Mouse (Mus musculus) lung, postnatal 4 days (tissue): Measurements from ENCODE around the gene Rprd1b.

Experiments used
- DNase-seq, 2 experiments: peaks; one replicate each; pipeline ENCODE4 v3.0.0; 2021

Gene Rprd1b

DNA sequence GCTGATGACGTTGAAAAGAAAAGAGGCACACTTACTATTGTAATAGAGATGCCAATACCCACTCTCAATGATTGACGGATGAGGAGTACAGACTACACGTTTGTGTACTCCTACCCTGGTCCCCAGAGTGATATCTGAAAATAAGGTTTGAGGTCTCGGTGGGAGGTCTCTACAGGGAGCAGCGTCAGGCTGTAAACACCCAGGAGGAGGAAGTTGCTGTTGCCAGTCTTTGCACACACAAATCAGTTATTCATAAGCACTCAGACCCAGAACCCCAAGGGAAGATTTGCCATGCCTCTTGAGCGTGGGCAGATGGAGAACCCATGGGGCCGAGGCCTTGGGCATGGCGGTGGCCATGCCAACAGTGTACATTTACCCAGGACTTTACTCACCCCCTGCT is 56.2 kb downstream of the Rprd1b start:
- no peak for DNase-seq

DNA sequence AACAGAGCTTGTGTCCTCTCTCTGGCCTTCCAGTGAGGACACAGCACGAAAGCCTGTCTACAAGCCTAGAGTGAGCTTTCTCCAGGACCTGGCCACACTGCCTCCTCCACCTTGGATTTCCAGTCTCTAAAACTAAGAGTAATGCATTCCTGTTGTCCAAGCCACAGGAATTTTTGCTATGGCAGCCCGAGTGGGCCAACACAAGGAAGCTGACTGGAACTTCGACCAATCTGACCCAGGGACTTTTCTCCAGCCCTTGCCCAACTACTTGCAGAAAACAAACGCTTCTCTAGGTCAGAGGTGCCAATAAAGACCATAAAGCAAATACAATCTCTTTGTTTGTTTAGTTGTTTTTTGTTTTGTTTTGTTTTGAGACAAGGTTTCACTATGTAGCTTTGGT is 61.8 kb downstream of the Rprd1b start:
- no peak for DNase-seq

DNA sequence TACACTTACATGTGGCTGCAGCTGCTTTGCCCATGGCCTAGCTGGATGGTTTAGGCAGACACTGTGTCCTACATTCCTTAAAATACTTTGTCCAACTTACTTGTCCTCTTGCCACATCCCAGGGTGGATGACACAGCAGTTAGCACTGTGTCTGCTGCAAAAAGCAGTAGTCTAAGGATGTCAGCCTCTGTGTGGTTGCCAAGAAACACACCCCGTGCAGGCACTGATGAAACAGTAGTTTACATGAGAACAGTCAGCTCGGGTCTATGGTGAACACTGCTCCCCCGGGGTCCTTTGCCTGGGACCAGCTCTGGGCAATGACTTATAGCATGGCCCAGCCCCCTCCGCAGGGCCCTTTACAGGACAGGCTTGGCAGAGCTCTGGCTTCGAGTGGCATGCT is 65.0 kb downstream of the Rprd1b start:
- peak in 1 of 2 experiments; percentile 71 for DNase-seq

DNA sequence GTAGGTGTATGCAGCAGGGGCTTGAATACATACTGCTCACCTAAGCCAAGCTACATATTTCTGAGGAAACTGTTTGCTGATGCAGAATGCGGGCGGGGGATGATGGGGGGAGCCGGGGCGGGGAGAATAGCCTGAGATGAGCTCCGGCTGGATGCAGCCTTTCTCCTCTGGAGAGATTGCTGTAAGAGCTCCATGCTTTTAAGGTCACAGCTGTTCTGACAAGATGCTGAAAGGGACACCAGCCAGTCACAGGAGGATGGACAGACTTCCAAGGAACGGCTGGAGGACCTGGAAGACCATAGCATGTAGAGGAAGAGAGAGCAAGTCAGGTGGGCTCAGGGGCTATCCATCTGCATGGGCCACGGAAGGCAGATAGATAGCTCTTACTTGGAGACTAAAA is 66.0 kb downstream of the Rprd1b start:
- peak in 1 of 2 experiments; percentile 65 for DNase-seq

DNA sequence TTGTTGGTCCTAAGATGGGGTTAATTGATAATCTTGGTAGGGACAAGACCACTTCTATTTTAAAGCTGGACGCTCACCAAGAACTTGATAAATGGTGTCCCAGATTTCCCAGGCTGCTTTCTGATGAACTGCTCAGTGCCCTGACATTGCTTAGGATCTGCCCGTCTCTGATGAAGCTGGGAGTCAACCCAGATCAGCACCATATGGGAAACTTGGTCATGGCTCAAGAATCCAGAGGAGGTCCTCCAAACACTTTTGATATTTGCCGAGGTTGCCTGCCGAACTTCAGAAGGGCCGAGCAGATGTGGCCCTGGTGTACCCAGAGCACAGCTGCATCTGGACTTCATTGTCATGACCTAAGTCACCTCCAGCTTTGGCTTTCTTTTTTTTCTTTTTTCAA is 66.5 kb downstream of the Rprd1b start:
- peak in 1 of 2 experiments; percentile 76 for DNase-seq

DNA sequence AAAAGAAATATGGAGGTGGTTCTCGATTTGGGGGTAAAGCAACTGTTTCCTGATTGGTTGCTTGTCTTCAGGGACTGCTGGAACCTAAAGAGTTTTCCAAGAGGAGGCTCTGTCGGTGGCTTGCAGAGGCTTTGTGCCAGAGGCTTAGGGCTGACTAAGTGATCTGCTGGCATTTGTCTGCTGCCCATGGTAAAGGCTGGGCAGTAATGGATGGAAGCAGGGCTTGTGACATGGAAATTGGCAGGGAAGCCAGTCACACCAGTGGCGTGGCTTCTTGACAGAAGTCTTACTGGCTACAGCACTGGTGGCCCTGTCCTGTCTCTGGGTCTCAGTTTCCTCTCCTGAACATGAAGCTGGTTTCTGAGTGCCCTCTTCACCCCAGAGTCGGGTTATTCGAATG is 68.8 kb downstream of the Rprd1b start:
- DNase-seq = no peak

DNA sequence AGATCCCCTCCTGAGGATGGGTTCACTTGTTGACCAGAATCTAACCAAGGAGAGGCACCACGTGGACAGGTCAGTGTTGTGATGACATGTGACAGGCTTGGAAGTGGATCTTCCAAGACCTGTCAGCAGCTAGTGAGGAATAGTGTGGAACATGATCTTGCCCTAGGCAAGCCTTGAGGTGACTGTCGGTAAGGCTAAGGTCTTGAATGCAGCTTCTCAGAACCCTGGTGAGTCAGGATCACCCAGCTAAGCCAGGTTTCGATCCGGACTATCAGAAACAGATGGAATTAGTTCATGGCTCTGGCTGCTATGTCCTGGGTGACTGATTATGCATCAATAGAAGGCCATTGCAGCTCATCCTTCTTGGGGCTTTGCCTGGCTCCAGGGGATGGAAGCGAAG is 70.4 kb downstream of the Rprd1b start:
- DNase-seq = no peak

DNA sequence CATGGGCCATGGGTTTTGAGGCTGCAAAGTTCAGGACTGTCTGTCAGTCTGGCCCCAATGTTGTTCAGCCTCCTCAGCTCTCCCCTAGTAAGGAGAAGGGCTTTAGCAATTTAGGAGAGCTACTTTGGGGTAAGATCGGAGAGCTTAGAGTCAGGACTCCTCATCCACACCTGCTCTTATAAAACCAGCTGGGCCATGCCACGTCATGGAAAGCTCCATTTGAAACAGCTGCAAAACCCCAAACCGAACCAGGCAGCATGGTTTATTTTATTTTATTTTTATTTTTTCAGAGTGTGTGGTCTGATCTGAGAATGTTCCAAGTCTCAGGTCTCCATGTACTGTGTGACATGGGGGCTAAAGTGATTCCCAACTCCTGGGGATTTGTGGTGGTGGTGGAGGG is 71.2 kb downstream of the Rprd1b start:
- DNase-seq = no peak

DNA sequence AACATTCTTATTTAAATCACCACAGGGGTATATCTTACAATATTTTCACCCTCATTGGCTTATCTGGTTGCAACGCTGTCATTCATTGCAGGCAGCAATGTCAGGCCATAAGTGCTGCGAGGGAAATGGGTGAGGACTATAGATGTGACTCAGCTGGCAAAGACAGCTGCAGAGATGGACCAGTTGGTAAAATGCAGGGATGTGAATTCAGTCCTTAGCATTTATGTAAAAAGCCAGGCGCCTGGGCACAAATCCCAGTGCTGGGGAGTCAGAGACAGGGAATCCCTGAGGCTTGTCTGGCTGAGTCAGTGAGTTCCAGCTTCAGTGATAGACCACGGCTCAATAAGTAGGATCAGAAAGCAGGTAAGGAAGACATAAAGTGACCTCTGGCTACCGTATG is 73.5 kb downstream of the Rprd1b start:
- no peak for DNase-seq

DNA sequence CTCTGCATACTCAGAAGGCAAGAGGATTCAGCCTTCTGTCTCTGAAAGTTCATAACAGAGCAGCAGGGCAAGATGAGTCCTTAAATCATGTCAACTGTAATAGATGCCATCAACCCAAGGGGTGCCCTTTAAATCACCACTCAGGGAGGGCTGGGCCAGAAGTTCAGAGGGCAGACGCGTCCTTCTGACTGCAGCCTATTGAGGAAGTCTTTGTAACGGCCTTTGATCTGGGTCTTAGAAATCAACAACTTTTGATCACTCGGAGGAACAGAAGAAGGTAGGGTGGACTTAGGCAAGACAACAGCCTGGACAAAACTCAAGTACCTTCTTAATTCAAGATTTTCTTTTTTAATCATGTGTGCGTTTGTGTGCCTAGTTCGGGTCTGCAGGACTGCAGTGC is 76.7 kb downstream of the Rprd1b start:
- no peak for DNase-seq

DNA sequence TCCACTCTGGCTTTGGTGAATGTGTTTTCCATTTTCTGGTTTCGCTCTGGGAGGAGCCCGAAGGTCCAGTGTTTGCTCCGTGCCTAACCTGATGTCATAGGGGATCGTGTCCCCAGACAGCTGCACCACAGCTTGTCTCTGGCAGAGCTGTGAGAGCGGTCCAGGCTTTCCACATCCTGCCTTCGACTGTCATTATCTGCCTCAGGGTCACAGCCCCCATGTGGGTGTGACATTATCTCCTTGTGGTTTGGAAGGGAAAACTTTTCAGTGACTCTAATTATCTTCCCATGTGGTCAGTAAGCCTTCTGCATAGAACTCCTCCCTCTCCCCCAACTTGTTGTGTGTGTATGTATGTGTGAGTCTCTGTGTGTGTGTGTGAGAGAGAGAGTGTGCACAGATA is 77.3 kb downstream of the Rprd1b start:
- peak in 1 of 2 experiments; percentile 55 for DNase-seq

DNA sequence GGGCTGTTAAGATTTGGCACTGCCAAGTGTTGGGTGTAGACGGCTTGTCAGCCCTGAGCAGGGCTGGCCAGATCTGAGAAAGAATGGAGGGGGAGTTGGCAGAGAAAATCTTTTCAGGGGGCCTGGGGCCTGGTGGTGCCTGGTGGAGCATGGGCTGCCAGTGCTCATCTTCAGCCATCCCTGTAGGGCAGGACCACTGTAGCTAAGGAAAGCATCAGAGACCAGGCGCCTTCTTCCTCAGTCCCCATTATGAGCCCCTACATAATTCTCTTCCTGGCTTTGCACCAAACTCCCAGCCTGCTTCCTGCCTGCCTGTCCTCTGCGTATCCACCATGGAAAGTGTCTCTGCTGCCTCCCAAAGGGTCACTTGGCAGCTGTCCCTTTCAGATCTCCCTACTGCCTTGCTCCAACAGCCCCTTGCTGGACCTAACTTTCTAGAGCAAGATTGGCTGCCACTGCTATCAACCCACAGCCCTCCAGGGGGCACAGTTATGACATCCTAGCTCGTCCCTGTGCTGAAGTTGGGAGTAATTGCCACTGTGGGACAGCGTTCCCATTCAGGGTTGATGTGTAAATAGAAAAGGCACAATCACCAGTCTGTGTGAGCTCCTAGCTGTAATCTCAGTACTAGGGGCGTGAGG is 78.8 kb downstream of the Rprd1b start:
- peak; percentile 80 to 83 for DNase-seq

DNA sequence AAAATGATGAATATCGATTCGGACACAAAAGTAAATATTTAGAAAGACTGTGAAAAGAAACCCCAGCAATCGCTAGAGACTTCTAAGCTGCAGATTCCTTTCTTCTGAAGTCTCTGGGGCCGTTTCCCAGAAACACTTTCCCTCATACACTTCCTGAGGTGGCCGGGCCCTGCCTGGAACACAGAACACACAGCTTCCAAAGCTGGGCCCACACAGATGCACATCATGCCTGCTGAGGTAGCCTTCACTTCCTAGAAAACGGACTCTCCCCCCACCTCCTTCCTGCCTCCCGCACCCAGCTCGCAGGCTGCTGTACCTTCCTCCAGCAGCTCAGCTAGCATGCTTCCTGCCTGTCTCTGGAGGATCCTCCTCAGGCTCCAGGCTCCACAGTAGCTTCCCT is 81.2 kb downstream of the Rprd1b start:
- DNase-seq = peak; percentile 46 to 68

DNA sequence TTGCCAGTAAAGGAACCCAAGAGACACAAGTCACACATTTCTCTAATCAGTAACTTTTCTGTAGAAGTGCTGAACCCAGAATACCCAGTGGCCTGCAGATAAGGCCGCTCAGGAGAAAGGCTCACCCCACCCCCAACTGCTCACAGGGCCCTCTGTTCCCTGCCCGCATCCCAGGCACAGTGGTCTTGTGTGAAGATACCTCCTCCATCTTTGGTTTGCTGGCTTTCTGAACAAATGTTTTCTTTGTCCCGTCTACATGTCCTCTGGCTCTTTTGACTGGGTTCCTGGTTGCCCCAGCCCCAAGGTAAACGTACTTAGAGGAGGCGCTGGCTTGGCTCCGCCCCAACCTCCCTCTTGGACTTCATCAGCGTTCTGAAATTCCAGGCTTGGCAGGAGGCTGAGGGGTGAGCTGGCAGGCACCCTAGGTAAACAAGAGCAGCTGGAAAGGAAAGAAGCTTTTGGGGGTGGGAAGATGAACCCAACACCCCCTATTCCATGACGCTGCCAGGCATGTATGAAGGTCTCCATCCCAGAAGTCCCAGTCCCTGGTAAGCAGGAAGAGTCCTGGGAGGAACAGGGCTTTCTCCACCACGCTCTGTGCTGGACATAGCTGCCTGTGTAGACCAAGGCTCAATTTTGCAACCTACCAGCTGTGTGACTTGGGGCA is 85.4 kb downstream of the Rprd1b start:
- DNase-seq = peak; percentile 82 to 89

DNA sequence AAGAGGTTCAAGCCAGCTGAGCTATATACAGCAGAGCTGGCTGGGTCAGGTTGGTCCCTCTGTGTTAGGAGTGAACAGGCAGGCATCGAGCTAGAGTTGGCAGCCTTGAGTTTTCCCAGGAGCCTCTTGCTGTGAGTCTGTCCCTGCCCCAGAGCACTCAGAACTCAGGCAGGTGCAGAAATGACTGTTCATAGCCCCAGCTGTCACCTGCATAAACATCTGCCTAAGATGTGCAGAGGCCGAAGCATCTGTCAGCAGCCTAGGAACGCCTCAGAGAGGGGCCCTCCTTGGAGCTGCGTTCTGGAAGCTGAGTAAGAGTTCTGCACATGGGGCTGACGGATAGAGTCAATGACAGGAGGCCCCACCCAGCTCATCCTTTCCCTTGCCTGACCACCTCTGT is 86.6 kb downstream of the Rprd1b start:
- DNase-seq = peak in 1 of 2 experiments; percentile 19

DNA sequence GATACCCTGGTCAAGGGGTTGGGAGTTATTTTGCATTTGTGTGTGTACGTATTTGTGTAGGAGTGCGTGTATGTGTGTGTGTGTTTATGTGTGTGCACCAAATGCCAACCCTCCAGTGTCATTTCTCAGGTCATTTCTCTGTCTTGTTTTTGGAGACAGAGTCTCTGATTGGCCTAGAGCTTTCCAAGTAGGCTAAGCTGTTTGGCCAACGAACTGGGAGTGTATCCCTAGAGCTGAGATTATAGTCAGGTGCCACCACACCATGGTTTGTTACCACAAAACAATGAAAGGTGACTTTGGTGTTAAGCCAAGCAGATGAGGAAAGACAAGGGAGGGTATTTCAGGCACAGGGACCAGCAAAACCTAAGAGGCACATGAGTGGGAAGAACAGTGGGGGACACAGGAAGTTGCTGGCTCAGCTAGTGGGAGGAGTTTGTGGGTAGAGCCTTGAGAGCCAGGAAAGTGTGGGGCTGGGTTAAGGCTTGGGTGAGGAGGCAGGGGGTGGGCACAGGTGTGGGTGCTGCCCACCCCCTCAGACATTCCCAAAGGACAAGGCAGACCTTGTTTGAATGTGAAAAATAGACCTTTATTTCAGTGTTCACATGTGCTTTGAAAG is 87.6 kb downstream of the Rprd1b start:
- no peak for DNase-seq

DNA sequence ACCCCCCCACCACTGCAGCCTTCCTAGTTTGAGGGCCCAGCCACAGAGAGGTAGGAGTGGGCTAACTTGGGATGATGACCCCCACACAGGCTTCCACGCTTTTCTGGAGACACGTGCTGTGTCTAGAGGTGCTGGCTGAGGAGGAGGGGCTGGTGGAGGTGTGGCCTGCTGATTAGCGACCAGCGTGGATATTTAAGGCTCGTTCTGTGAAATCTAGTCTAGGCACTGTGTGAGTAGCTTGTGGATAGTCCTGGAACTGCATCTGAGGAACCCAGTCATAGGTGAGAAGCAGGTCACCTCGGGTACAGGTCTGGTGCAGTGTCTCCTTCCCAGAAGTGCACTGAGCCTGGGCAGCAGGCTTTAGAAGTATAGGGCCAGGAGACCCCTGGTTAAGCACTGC is 88.4 kb downstream of the Rprd1b start:
- DNase-seq = peak in 1 of 2 experiments; percentile 19

DNA sequence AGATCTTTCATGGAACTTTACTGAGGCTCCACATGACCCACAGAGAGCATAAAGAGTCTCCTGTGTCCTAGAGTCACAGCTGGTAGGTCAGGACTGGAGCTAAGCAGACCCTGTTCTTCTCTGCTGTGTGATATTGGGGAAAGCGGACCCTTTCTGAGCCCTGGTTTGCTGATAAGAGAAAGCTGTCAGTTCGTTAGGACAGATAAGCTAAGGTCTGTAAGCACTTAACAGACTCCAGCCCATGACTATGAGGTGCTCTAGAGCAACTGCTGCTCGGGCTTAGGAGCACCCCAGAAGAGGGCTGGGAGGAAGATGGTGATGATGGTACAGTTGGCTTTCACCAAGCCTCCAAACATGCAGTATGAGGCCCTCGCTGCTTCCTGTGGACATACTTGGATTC is 90.8 kb downstream of the Rprd1b start:
- no peak for DNase-seq

DNA sequence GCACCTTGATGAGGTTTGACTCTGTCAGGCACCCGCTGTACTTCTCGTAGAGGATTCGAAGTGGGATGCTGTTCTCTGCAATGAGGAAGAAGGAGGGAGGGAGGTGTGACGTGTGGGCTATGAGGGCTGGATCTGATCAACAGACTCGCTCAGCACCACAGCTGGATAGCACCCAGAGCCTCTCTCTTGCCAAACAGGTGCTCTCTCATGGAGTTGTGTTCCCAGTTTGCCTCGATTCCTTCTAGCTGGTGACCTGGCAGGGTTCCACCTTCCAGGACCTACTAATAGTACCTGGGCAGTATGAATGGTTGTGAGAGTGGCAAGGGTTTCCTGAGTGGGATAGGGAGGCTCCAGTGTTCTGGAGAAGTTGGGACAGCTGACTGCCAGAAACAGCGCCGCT is 91.9 kb downstream of the Rprd1b start:
- no peak for DNase-seq

DNA sequence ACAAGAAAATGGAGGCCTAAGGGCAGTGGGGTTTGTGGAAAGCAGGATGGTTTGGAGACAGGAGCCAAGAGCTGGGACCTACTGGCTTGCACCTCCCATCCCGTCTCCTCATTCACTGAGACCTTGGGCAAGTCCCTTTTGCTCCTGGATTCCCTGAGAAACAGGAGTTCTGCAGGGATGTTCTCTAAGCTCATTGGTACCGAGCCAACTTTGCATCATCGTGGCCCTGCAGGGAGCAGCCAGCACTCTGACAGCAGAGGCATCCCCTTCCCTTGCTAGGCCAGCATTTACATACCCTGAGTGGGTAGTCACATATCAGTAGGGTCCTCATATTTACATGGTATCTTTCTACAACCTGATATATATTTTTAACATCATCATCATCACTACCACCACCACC is 92.6 kb downstream of the Rprd1b start:
- no peak for DNase-seq

DNA sequence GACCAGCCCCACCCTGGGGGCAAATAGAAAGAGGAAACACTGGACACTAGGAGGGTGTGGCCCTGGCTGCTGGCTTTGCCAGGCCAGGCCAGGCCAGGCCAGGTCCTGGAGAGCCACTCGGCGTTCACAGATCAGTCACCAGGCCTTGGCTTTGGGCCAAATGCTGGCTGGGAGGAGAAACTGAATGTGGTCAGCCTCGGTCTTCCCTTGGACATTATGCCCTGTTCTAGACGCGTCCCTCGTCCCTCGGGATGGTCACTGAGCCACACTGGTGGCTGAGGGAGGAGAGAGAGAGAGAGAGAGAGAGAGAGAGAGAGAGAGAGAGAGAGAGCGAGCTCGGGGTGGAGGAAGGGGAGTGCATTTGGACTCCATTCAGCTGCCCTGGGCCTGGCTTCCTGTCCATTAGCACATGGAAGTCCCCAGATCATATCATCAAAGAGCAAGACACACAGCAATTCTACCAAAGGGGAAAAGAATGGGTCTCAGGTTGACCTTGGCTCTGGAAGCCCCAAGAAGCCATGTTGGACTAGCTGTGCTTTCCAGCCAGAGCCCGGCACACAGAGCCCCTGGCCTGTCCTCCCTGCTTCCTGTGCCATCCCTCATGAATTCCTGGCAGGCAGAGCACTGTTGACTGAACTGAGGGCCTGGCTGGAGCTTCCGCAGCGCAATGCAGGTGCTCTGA is 93.5 kb downstream of the Rprd1b start:
- peak; percentile 84 to 89 for DNase-seq

DNA sequence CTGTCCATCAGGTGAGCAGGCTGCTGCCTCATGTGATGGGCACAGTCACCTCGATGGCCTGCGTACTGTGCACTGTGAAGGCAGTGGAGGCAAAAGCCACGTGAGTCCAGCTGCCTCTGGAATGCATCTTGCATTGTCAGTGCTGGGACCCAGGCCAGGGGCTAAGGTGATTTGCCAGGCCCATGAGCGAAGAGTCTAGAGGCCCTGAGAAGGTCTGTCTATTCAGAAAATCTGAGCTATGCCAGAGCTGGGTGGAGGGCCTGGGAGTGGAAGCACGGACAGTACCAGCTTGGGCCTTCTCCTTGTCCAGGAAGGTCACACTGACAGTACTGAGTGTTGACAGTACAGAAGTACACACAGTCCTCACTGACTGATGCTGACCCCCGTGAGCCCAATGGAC is 94.5 kb downstream of the Rprd1b start:
- peak in 1 of 2 experiments; percentile 35 for DNase-seq

DNA sequence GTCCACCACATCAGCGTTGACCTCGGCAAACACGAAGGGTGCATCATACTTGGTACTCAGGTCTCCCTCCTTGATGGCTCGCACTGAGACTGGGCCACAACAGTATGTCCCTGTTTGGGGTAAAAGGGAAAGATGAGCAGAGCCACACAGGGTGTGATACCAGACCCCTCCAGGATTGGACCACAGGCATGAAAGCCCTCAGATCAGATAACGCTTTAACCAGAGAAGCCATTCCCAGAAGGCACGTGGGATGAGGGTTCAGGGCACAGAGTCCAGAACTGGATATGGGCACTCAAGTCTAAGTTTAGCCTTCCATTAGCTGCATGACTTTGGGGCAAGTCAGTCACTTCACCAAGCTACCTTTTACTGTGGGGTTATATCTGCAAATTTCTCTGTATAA is 98.9 kb downstream of the Rprd1b start:
- DNase-seq = no peak

DNA sequence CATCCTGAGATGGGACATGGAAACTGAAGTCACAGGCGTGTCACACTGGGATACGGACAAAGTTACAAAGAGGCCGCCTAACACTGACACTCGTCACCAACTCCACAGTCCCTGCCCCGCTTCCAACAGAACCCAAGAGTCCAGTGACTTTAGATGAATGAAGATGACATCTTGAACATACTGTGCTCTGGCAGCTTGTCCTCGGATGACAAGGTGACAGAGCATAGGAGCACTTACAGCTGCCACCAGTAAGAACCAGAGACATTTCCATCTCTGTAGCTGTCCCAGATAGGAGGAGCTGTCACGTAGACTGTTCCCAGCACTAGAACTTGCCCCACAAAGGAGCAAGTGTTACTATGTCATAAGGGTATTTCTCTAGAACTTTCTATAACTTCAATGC is 99.6 kb downstream of the Rprd1b start:
- peak in 1 of 2 experiments; percentile 73 for DNase-seq
